Mouse (Mus musculus) kidney, postnatal 14 days (tissue): ENCODE results near the gene Vmn1r189.
"Not testable (repeated sequence)": the region's sequence is repeated elsewhere in the genome, so short reads cannot be mapped to it uniquely, and the experiment has no call there.

Experiments
- DNase-seq: peaks from one replicate; pipeline ENCODE4 v3.0.0; 2022; ENCODE audit warnings: mixed read lengths

Gene Vmn1r189

GRCm38 (mm10) chr13:22105724-22106123 lies at the start of gene Vmn1r189:
TSS of gene Vmn1r189 (minus strand) at chr13:22105824.
- DNase-seq: not testable (repeated sequence)

DNA sequence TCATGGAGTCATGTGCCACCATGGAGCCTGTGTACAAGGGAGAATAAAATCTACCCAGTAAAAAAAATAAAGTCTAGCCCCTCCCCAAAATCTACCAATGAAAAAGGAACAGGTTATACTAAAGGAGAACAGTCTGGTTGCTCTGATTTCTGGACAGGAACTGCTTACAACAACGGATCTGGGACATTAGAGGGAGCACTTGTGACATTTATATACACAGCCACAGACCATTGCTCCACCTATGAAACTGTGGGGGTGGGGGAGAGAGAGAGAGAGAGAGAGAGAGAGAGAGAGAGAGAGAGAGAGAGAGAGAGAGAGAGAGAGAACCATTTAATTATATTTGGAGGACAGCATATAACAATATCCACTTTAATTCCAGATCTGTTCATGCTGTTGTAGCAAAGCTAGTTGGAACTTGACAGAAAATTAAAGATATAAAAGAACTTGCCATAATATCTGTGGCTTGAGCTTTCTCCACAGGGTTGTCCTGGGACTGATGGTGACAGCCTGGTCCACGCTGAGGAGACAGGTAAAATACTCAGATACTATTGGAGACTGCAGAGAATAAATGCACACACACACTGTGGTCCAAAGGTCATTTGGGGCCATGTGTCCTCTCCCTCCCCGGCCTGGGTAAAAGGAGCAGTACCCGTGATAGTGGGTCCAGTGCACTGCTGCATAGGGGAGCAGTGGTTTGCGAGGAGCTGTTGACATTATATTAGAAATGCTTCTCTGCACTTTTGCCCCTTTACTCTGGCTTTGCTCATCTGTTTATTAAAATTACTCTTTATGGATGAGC lies 31.1 kb upstream of the Vmn1r189 start:
- DNase-seq: not testable (repeated sequence)

- DNase-seq: not testable (repeated sequence)
Observed at GRCm38 (mm10) chr13:22084140-22084539, 21.5 kb downstream of the Vmn1r189 start, which contains the start of gene Vmn1r188. TSS of gene Vmn1r188 (plus strand) at chr13:22084440.

- DNase-seq: no peak
Observed at GRCm38 (mm10) chr13:22063468-22063867, 42.2 kb downstream of the Vmn1r189 start.

DNA sequence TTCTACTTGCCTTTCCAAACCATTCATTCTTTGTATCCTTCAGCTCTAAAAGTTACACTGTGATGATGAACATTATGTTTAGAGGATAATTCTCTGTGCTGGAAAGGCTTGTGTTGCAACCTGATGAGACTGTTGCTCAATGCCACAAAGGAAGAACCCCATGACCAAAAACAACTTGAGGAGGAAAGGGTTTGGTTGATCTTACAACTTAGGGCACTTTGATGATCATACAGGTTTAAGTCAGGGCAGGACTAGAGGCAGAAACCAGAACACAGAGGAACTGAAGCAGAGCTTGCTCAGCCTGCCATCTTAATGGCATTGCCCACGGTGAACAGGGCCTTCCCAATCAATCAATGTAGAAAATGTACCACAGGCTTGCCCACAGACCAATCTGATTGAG lies 44.2 kb downstream of the Vmn1r189 start:
- no peak for DNase-seq

- no peak for DNase-seq
Observed at GRCm38 (mm10) chr13:22053754-22054153, 51.9 kb downstream of the Vmn1r189 start.

DNA sequence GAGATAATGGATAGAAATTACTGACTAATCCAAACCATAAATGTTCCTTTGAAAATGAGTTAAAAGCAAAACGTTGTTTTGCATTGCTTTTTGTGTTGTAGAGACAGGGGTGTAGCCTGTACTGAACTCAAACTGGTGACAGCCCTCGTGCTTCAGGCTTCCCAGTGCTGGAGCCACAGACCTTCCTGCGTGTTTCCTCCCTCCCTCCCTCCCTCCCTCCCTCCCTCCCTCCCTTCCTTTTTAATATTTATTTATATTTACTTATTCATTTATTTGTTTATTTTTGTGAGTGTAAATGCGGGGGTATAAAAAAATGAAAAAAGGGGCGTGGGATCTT lies 54.1 kb downstream of the Vmn1r189 start:
- no peak for DNase-seq

DNA sequence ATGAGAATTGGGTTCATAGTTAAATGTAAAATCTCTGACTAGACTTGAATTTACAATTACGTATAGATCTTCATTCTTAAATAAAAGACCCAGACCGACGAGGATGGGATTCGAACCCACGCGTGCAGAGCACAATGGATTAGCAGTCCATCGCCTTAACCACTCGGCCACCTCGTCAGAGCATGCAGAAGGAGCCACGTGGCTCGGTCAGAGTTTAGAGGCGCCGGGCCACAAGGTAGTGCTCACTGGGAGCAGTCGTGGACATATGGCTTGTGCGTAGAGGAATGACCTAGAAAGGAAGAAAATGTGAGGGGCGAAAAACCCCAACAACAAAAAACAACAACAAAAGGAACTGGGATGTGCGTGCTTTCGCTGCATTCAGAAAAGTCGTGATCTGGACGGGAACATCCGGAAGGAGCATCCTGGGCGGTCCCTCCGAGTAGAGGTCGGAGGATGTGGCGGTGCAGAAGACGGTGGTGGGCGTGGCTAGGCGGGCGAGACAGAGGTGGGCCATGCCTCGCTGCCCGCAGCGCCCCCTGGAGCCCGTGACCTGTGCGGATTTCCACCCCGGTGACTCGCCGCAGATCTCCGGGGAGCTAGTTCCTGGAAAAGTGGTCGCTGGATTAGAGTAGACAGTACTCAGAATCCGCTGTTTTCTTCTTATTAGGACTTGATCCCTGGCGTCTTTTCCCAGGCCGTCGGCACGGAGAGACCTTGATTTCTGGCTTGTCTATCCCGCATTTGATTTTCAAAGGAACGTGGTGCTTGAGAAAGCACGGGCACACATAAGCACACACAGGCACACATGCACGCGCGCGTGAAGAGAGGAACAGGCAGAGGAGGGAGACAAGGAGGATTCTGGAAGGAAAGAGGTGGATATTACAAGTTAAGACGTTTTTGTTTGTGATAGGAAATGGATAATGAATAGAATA lies 54.8 kb downstream of the Vmn1r189 start:
- DNase-seq: peak; percentile 91
